Mouse (Mus musculus) heart, adult 2 months (tissue): Measurements from ENCODE around the gene Cybrd1.

Experiments used
- CTCF ChIP-seq: fragments of 200-600 bp; IDR thresholded peaks from 2 replicates; pipeline ENCODE4 v1.8.1; 2022; ENCODE audit warnings: antibody characterized with exemption, mild to moderate bottlenecking, moderate library complexity
- EP300 ChIP-seq: fragments of 200-500 bp; IDR thresholded peaks from 2 replicates; pipeline ENCODE4 v1.6.1; 2011; ENCODE audit warnings: low read depth, low read length, control low read depth; ENCODE audit not compliant: insufficient read depth
- POLR2A ChIP-seq: fragments of 200-500 bp; IDR thresholded peaks from 2 replicates; pipeline ENCODE4 v1.6.1; 2011; ENCODE audit warnings: mild to moderate bottlenecking, low read depth, low read length, control low read depth; ENCODE audit not compliant: insufficient read depth

GRCm38 (mm10) chr2:71145853-71146252, 28.1 kb downstream of the Cybrd1 start:
- TF ChIP-seq POLR2A (no peak), CTCF (no peak), EP300 (no peak)
